In the genomic region with DNA sequence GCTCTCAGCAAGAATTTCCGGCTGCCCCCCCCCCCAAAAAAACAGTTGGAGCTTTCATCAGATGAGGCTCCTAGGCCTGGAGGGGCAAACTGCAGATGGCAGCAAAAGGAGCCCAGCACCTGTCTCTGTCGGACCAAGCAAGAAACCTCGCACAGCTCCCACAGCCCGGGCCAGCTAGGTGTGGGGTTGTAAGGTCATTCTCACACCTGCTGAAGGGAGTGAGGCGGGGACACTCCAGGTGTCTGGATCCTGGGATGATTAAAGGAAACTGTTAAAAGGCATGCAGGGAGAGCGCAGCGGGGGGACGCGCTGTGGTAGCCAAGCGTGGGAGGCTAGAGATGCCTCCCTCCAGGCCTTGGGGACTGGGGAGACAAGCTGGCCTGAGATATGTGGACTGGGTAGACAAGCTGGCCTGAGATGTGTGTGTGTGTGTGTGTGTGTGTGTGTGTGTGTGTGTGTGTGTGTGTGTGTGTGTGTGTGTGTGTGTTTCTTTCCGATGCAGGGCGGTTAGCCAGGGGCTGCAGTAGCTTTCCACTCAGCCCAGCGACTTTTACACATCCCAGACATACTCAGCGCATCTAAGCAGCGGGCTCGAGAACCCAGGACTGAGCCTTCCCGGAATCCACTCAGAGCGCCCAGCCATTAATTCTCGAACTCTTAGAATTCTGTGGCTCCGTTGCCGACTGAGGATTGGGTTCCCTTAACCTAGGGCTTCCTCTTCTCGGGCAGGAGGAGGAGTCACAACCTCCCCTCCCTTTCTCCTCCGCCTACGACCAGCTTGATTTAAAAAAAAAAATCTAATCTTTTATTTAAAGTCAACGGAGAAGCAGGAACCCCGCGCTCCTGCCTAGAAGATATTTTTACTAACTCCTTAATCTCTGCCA, we compare ENCODE assay signal across 8 mouse cellular contexts. TPM values are rescaled to one million over a fixed set of nuclear protein-coding genes. Genes with fewer than 3 reads are reported as not detected.
A peak's percentile ranks its signal among the peaks of the same experiment; 100 is the strongest.
DNase-seq lines count a peak whose midpoint lies in the region; ATAC-seq and TF ChIP-seq lines count a peak whose summit lies in the region.

No protein-coding gene starts in this region.

- TF ChIP-seq CTCF in gastrocnemius, adult 2 months (IDR thresholded peaks at IDR 0.05): no peak

- H3K4me2 ChIP-seq in hindbrain, embryonic 16.5 days (ENCODE audit: low read length): peak overlapping the region; percentile 66

- no peaks in the 10 kb centered on the region; the same call in 1 of the 2 replicates for H3K9me3 ChIP-seq in hindbrain, embryonic 16.5 days (ENCODE audit: control insufficient read depth, low read length)
- H3K9me3 ChIP-seq in megakaryocyte, embryonic 14.5 days: peaks cover 14% of the 10 kb centered on the region; the same call in 1 of the 2 replicates

- H3K4me1 ChIP-seq in hindbrain, embryonic 16.5 days (ENCODE audit: control insufficient read depth, insufficient read depth, low read depth, low read length): no peaks in the 10 kb centered on the region
- peaks cover 4% of the 10 kb centered on the region for H3K4me1 ChIP-seq in megakaryocyte, embryonic 14.5 days

- peak overlapping the region; percentile 93 for H3K27ac ChIP-seq in gastrocnemius, adult 2 months
- H3K27ac ChIP-seq in hindbrain, embryonic 16.5 days (ENCODE audit: low read depth, low read length): peak overlapping the region; percentile 87

- peaks cover 4% of the 10 kb centered on the region for H3K27me3 ChIP-seq in hindbrain, embryonic 16.5 days (replicated peaks; ENCODE audit: control insufficient read depth, insufficient read depth, low read length)
- peaks cover 5% of the 10 kb centered on the region for H3K27me3 ChIP-seq in megakaryocyte, embryonic 14.5 days (replicated peaks)

- no peak for ATAC-seq in hindbrain, embryonic 16.5 days

- peak overlapping the region; percentile 89 for H3K4me3 ChIP-seq in gastrocnemius, adult 2 months
- peak overlapping the region; percentile 61 for H3K4me3 ChIP-seq in hindbrain, embryonic 16.5 days (ENCODE audit: low read length)
- peak overlapping the region; percentile 95 for H3K4me3 ChIP-seq in megakaryocyte, embryonic 14.5 days (replicated peaks)

- 20% methylated on average over 23 of the region's 27 CpGs for WGBS in hindbrain, embryonic 16.5 days

- DNase-seq in T-cell, adult 2 months (ENCODE audit: low spot score): peak; percentile 67
- DNase-seq in cerebellum, postnatal 25 days: peak; percentile 60 to 63
- DNase-seq in gastrocnemius, adult 2 months: peak; percentile 33
- DNase-seq in left cerebral cortex, postnatal 14 days (ENCODE audit: low spot score in 2 of 2): peak; percentile 9 to 14
- DNase-seq in right cerebral cortex, postnatal 10 days (ENCODE audit: low spot score in 2 of 2): peak; percentile 30 to 37
- peak; percentile 13 to 23 for DNase-seq in urinary bladder, postnatal 36 days (ENCODE audit: low spot score in 2 of 2)

- H3K9ac ChIP-seq in hindbrain, embryonic 16.5 days (ENCODE audit: low read depth, low read length): peak overlapping the region; percentile 54

- no peaks in the 10 kb centered on the region for H3K36me3 ChIP-seq in hindbrain, embryonic 16.5 days (ENCODE audit: control insufficient read depth, insufficient read depth, low read length)
- no peaks in the 10 kb centered on the region for H3K36me3 ChIP-seq in megakaryocyte, embryonic 14.5 days (replicated peaks; ENCODE audit: low read length)

- intact Hi-C loops in gastrocnemius, adult 2 months (cut with DNase I): no loop called here
- intact Hi-C loops in left cerebral cortex, postnatal 14 days (cut with DNase I): no loop called here

RNA-seq across cellular contexts. Expression of a gene that starts 44.1 kb away (rescaled TPM):
- total RNA-seq in gastrocnemius, adult 2 months (2021): 10 to 100 TPM; 53.7 to 59.4 TPM
- 3.2 and 3.6 TPM in 2 replicates for polyA plus RNA-seq in hindbrain, embryonic 16.5 days (2015; fragmentation: Nextera tagmentation; extraction: Ambion mirVana)
- 10 to 100 TPM; 49.3 to 49.9 TPM for total RNA-seq in left cerebral cortex, postnatal 14 days (2021)
- 1.5 and 1.8 TPM in 2 replicates for polyA plus RNA-seq in megakaryocyte, embryonic 14.5 days (2012; ENCODE audit: insufficient read depth, low replicate concordance)

Comparison
In these comparisons a context has a peak if more than half of its experiments do, and no peak if none do; other contexts are left out.
1. DNase-seq: peak in every context shown above with its lines; median percentile 67 in T-cell, adult 2 months; 62 in cerebellum, postnatal 25 days; 34 in right cerebral cortex, postnatal 10 days; 33 in gastrocnemius, adult 2 months; 18 in urinary bladder, postnatal 36 days; 12 in left cerebral cortex, postnatal 14 days.